Mouse (Mus musculus): ENCODE results near the gene Hoxd3. TPM values are rescaled to one million over a fixed set of nuclear protein-coding genes. Genes with fewer than 3 reads are reported as not detected.

Gene Hoxd3
- total RNA-seq, 2 experiments from 2014 or later: not detected

GRCm38 (mm10) chr2:74703317-74703716, 8.4 kb upstream of the Hoxd3 start:
- DNase-seq: no peak
- intact Hi-C loops (cut with DNase I; ENCODE audit: low total_unique reads): loop anchor here (5.0 kb wide), 3 partner anchors 264 to 609 kb away; no protein-coding TSS in a partner anchor

- intact Hi-C loops (cut with DNase I; ENCODE audit: low total_unique reads): loop anchor here (2.0 to 5.0 kb wide), 4 partner anchors 263 to 608 kb away; no protein-coding TSS in a partner anchor
- DNase-seq: no peak
Observed at GRCm38 (mm10) chr2:74703720-74704392, 7.9 kb upstream of the Hoxd3 start.

GRCm38 (mm10) chr2:74704393-74704998, 7.2 kb upstream of the Hoxd3 start, which contains the start of gene Hoxd8:
Hoxd8 (plus strand) TSS chr2:74704615.
- peak; percentile 84 for DNase-seq
- intact Hi-C loops (cut with DNase I; ENCODE audit: low total_unique reads): loop anchor here (2.0 to 5.0 kb wide), 4 partner anchors 263 to 608 kb away; no protein-coding TSS in a partner anchor

GRCm38 (mm10) chr2:74704999-74705466, 6.7 kb upstream of the Hoxd3 start:
- DNase-seq: no peak
- intact Hi-C loops (cut with DNase I; ENCODE audit: low total_unique reads): loop anchor here (2.0 to 5.0 kb wide), 4 partner anchors 262 to 607 kb away; no protein-coding TSS in a partner anchor

- no peak for DNase-seq
- intact Hi-C loops (cut with DNase I; ENCODE audit: low total_unique reads): loop anchor here (2.0 kb wide), 1 partner anchor 347 kb away; no protein-coding TSS in a partner anchor
Observed at GRCm38 (mm10) chr2:74705467-74706089, 6.1 kb upstream of the Hoxd3 start.

- intact Hi-C loops (cut with DNase I; ENCODE audit: low total_unique reads): no loop called here
- DNase-seq: no peak
Observed at GRCm38 (mm10) chr2:74706393-74706960, 5.2 kb upstream of the Hoxd3 start.

- intact Hi-C loops (cut with DNase I; ENCODE audit: low total_unique reads): no loop called here
- no peak for DNase-seq
Observed at GRCm38 (mm10) chr2:74707599-74707998, 4.1 kb upstream of the Hoxd3 start.

GRCm38 (mm10) chr2:74708676-74709075, 3.1 kb upstream of the Hoxd3 start:
- no peak for DNase-seq
- intact Hi-C loops (cut with DNase I; ENCODE audit: low total_unique reads): no loop called here

GRCm38 (mm10) chr2:74709465-74710419, 2.0 kb upstream of the Hoxd3 start:
- intact Hi-C loops (cut with DNase I; ENCODE audit: low total_unique reads): loop anchor here (10.0 kb wide), 1 partner anchor 885 kb away; no protein-coding TSS in a partner anchor
- DNase-seq: no peak

- DNase-seq: no peak
- intact Hi-C loops (cut with DNase I; ENCODE audit: low total_unique reads): loop anchor here (10.0 kb wide), 1 partner anchor 884 kb away; no protein-coding TSS in a partner anchor
Observed at GRCm38 (mm10) chr2:74710929-74711543, 691 bp upstream of the Hoxd3 start.

- DNase-seq: no peak
- intact Hi-C loops (cut with DNase I; ENCODE audit: low total_unique reads): loop anchor here (10.0 kb wide), 1 partner anchor 881 kb away; no protein-coding TSS in a partner anchor
Observed at GRCm38 (mm10) chr2:74713239-74714150, 1.8 kb downstream of the Hoxd3 start.

- DNase-seq: no peak
- intact Hi-C loops (cut with DNase I; ENCODE audit: low total_unique reads): loop anchor here (10.0 kb wide), 1 partner anchor 881 kb away; no protein-coding TSS in a partner anchor
Observed at GRCm38 (mm10) chr2:74714156-74714789, 2.5 kb downstream of the Hoxd3 start.

GRCm38 (mm10) chr2:74714881-74715280, 3.2 kb downstream of the Hoxd3 start:
- DNase-seq: no peak
- intact Hi-C loops (cut with DNase I; ENCODE audit: low total_unique reads): loop anchor here (5.0 to 10.0 kb wide), 2 partner anchors 342 to 880 kb away; no protein-coding TSS in a partner anchor

- DNase-seq: peak; percentile 91
- intact Hi-C loops (cut with DNase I; ENCODE audit: low total_unique reads): loop anchor here (2.0 to 10.0 kb wide), 3 partner anchors 247 to 879 kb away; no protein-coding TSS in a partner anchor
Observed at GRCm38 (mm10) chr2:74715504-74716241, 3.9 kb downstream of the Hoxd3 start.

- intact Hi-C loops (cut with DNase I; ENCODE audit: low total_unique reads): no loop called here
- no peak for DNase-seq
Observed at GRCm38 (mm10) chr2:74720384-74720783, 8.7 kb downstream of the Hoxd3 start.
